Mouse (Mus musculus) bone marrow, adult 2 months (tissue): ENCODE results near the gene Phf14. TPM values are rescaled to one million over a fixed set of nuclear protein-coding genes. Genes with fewer than 3 reads are reported as not detected.

Experiments used
- H3K27ac ChIP-seq: fragments of 200-500 bp; 2 replicates; pipeline ENCODE4 v1.5.1; 2012; ENCODE audit warnings: low read depth, mild to moderate bottlenecking, control low read depth, inconsistent platforms, low read length; ENCODE audit not compliant: control insufficient read depth, poor library complexity, insufficient read depth
- H3K4me1 ChIP-seq: fragments of 200-500 bp; 2 replicates; pipeline ENCODE4 v1.6.1; 2011; ENCODE audit warnings: low read length; ENCODE audit not compliant: control insufficient read depth, insufficient read depth
- H3K4me3 ChIP-seq: fragments of 200-500 bp; replicated peaks from 2 replicates; pipeline ENCODE3; 2011; ENCODE audit warnings: mild to moderate bottlenecking, low read depth, low read length, control low read depth; ENCODE audit not compliant: control insufficient read depth
- CTCF ChIP-seq: fragments of 200-500 bp; IDR thresholded peaks from 2 replicates; pipeline ENCODE4 v1.5.1; 2011; ENCODE audit warnings: low read length, control low read depth; ENCODE audit not compliant: control insufficient read depth, insufficient read depth
- POLR2A ChIP-seq: fragments of 200-500 bp; IDR thresholded peaks from 2 replicates; pipeline ENCODE4 v1.6.1; 2011; ENCODE audit warnings: low read depth, mild to moderate bottlenecking, control low read depth, low read length, borderline replicate concordance; ENCODE audit not compliant: control insufficient read depth
- WGBS: fragments of 180-500 bp; shearing (Covaris S2); methylation state at CpG from one replicate; pipeline ENCODE4 v1.1.7; 2018; 5-methylcytosine and 5-hydroxymethylcytosine counted together
- polyA plus RNA-seq: library from polyadenylated mRNA; stranded (reverse); fragments of >200 nt; gene quantifications from 2 replicates; pipeline ENCODE4 v1.2.4, GENCODE M21; 2011; ENCODE audit warnings: low replicate concordance; ENCODE audit not compliant: missing spikeins, insufficient read depth, insufficient read length

The Phf14 gene
- polyA plus RNA-seq, 1 experiment, result 41.7 TPM

DNA sequence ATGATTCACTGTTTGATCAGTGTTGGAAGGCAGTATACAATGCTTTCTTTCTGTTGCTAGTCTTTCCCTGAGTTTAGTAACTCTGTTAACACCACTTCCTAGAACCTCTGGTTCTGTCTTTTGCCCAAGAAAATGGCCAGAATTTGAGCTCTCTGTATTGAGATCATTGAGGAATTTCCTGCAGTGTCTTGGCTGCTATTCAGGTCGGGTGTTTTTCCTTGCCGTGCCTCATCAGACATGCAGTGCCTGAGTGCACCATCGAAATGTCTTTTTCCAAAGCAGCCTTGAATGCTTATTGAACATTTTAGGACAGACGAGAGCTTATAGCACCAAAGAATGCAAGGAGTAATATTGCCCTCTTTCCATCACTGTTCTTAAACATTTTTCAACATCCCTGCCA, 127.0 kb downstream of the Phf14 start:
- no peak overlapping the region for H3K27ac ChIP-seq
- TF ChIP-seq CTCF (no peak), POLR2A (no peak)
- H3K4me1 ChIP-seq, result no peaks in the 10 kb centered on the region
- 83% methylated on average over 4 of the region's 4 CpGs for WGBS
- H3K4me3 ChIP-seq, result no peak overlapping the region

DNA sequence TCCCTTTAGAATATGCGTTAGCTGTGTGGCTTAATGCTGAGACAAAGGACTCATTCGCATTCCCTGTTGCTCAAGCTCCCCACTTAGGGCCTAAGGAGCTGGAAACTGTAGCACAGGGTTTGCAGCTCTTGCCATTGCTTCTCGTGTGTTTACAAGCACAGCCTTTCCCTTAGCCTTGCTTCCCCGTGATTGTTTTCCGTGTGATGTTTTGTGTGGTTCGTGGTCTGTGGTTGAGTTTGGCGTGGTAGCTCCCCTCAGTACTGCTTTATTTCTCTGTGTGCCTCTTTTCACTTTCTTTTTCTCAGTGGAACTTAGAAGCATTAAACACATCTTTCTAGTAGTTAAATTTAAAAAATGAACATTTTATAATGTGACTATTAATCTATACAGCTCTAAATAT, 130.7 kb downstream of the Phf14 start:
- H3K27ac ChIP-seq, result no peak overlapping the region
- TF ChIP-seq POLR2A (no peak), CTCF (no peak)
- H3K4me3 ChIP-seq, result no peak overlapping the region
- WGBS, result 34% methylated on average over 7 of the region's 7 CpGs
- no peaks in the 10 kb centered on the region for H3K4me1 ChIP-seq

GRCm38 (mm10) chr6:12052884-12053283, 145.3 kb downstream of the Phf14 start:
- TF ChIP-seq POLR2A, result no peak
- no peak for TF ChIP-seq CTCF
- no peak overlapping the region for H3K27ac ChIP-seq
- 43% methylated on average over 2 of the region's 2 CpGs for WGBS
- H3K4me3 ChIP-seq, result no peak overlapping the region
- H3K4me1 ChIP-seq, result no peaks in the 10 kb centered on the region; the same call in 1 of the 2 replicates

GRCm38 (mm10) chr6:12054149-12054548, 146.5 kb downstream of the Phf14 start:
- no peak overlapping the region for H3K4me3 ChIP-seq
- no peak overlapping the region for H3K27ac ChIP-seq
- H3K4me1 ChIP-seq, result no peaks in the 10 kb centered on the region; the same call in 1 of the 2 replicates
- 88% methylated on average over 3 of the region's 3 CpGs for WGBS
- TF ChIP-seq CTCF (no peak), POLR2A (no peak)

GRCm38 (mm10) chr6:12058717-12059116, 151.1 kb downstream of the Phf14 start:
- no peak overlapping the region for H3K27ac ChIP-seq
- 86% methylated on average over 5 of the region's 5 CpGs for WGBS
- TF ChIP-seq POLR2A, result no peak
- no peak for TF ChIP-seq CTCF
- no peaks in the 10 kb centered on the region; the same call in 1 of the 2 replicates for H3K4me1 ChIP-seq
- no peak overlapping the region for H3K4me3 ChIP-seq

GRCm38 (mm10) chr6:12059971-12060370, 152.4 kb downstream of the Phf14 start:
- WGBS, result 37% methylated on average over 7 of the region's 7 CpGs
- Histone ChIP-seq H3K4me3 (no peak overlapping the region), H3K4me1 (no peaks in the 10 kb centered on the region; the same call in 1 of the 2 replicates), H3K27ac (no peak overlapping the region)
- TF ChIP-seq CTCF (no peak), POLR2A (no peak)

- 58% methylated on average over 9 of the region's 9 CpGs for WGBS
- H3K27ac ChIP-seq, result no peak overlapping the region
- TF ChIP-seq POLR2A, result no peak
- TF ChIP-seq CTCF, result no peak
- H3K4me3 ChIP-seq, result no peak overlapping the region
- H3K4me1 ChIP-seq, result no peaks in the 10 kb centered on the region; the same call in 1 of the 2 replicates
These were observed 153.0 kb downstream of the Phf14 start for GRCm38 (mm10) chr6:12060452-12061140.

- Histone ChIP-seq H3K27ac (no peak overlapping the region), H3K4me1 (no peaks in the 10 kb centered on the region), H3K4me3 (no peak overlapping the region)
- 87% methylated on average over 4 of the region's 4 CpGs for WGBS
- TF ChIP-seq CTCF (no peak), POLR2A (no peak)
These were observed 160.3 kb downstream of the Phf14 start for GRCm38 (mm10) chr6:12067956-12068355.
